Comparison of ENCODE assay signal across 8 mouse cellular contexts in genomic region chr12:104845707-104846106, GRCm38 (mm10). TPM values are rescaled to one million over a fixed set of nuclear protein-coding genes. Genes with fewer than 3 reads are reported as not detected.
DNase-seq lines count a peak whose midpoint lies in the region; ATAC-seq and TF ChIP-seq lines count a peak whose summit lies in the region.

No protein-coding gene starts in this region.

- peak overlapping the region; percentile 43 to 69 for H3K4me3 ChIP-seq in ES-E14 (ENCODE audit: insufficient read depth in 1 of 2, low read depth in 1 of 2, low read length in 2 of 2, poor library complexity in 1 of 2, severe bottlenecking in 1 of 2)
- peak overlapping the region; percentile 18 for H3K4me3 ChIP-seq in embryonic facial prominence, embryonic 12.5 days
- H3K4me3 ChIP-seq in hindbrain, embryonic 11.5 days (ENCODE audit: low read depth, low read length), result no peak overlapping the region
- H3K4me3 ChIP-seq in limb, embryonic 13.5 days, result peak overlapping the region; percentile 29
- no peak overlapping the region for H3K4me3 ChIP-seq in midbrain, embryonic 16.5 days (ENCODE audit: low read depth, low read length)

- in situ Hi-C loops in ES-E14 (cut with MboI; ENCODE audit: low sequenced_read_pairs in 2 of 2, unreplicated experiment in 2 of 2), result no loop called here

- H3K36me3 ChIP-seq in ES-E14 (ENCODE audit: control insufficient read depth, insufficient read depth, low read length, poor library complexity, severe bottlenecking), result no peaks in the 10 kb centered on the region
- H3K36me3 ChIP-seq in embryonic facial prominence, embryonic 12.5 days, result no peaks in the 10 kb centered on the region
- H3K36me3 ChIP-seq in hindbrain, embryonic 11.5 days (ENCODE audit: control insufficient read depth, insufficient read depth, low read length), result no peaks in the 10 kb centered on the region
- H3K36me3 ChIP-seq in limb, embryonic 13.5 days, result no peaks in the 10 kb centered on the region
- no peaks in the 10 kb centered on the region for H3K36me3 ChIP-seq in midbrain, embryonic 16.5 days (ENCODE audit: control insufficient read depth, insufficient read depth, low read length)

- peaks cover 5% of the 10 kb centered on the region; the same call in 1 of the 2 replicates for H3K27me3 ChIP-seq in embryonic facial prominence, embryonic 12.5 days
- H3K27me3 ChIP-seq in hindbrain, embryonic 11.5 days (ENCODE audit: control insufficient read depth, insufficient read depth, low read length), result no peaks in the 10 kb centered on the region
- peaks cover 8% of the 10 kb centered on the region; the same call in 1 of the 2 replicates for H3K27me3 ChIP-seq in limb, embryonic 13.5 days
- H3K27me3 ChIP-seq in midbrain, embryonic 16.5 days (ENCODE audit: control insufficient read depth, insufficient read depth, low read depth, low read length), result no peaks in the 10 kb centered on the region

- H3K9ac ChIP-seq in ES-E14 (ENCODE audit: insufficient read depth, low read depth, low read length, poor library complexity, severe bottlenecking), result peak overlapping the region; percentile 13
- no peak overlapping the region for H3K9ac ChIP-seq in embryonic facial prominence, embryonic 12.5 days
- H3K9ac ChIP-seq in hindbrain, embryonic 11.5 days (ENCODE audit: low read depth, low read length), result no peak overlapping the region
- H3K9ac ChIP-seq in limb, embryonic 13.5 days, result no peak overlapping the region
- H3K9ac ChIP-seq in midbrain, embryonic 16.5 days (ENCODE audit: low read depth, low read length), result no peak overlapping the region

- no peak overlapping the region for H3K27ac ChIP-seq in ES-E14 (ENCODE audit: insufficient read depth, low read depth, low read length, poor library complexity, severe bottlenecking)
- no peak overlapping the region for H3K27ac ChIP-seq in embryonic facial prominence, embryonic 12.5 days
- H3K27ac ChIP-seq in hindbrain, embryonic 11.5 days (ENCODE audit: low read depth, low read length), result no peak overlapping the region
- no peak overlapping the region for H3K27ac ChIP-seq in limb, embryonic 13.5 days
- no peak overlapping the region for H3K27ac ChIP-seq in midbrain, embryonic 16.5 days (ENCODE audit: low read length)

- no peaks in the 10 kb centered on the region for H3K9me3 ChIP-seq in ES-E14 (ENCODE audit: control insufficient read depth, insufficient read depth, low read depth, low read length)
- no peaks in the 10 kb centered on the region for H3K9me3 ChIP-seq in embryonic facial prominence, embryonic 12.5 days
- no peaks in the 10 kb centered on the region for H3K9me3 ChIP-seq in hindbrain, embryonic 11.5 days (ENCODE audit: control insufficient read depth, low read length)
- H3K9me3 ChIP-seq in limb, embryonic 13.5 days, result no peaks in the 10 kb centered on the region
- H3K9me3 ChIP-seq in midbrain, embryonic 16.5 days (replicated peaks; ENCODE audit: control insufficient read depth, low read length, poor library complexity, severe bottlenecking), result no peaks in the 10 kb centered on the region

- 3% methylated on average over 10 of the region's 11 CpGs for WGBS in embryonic facial prominence, embryonic 12.5 days
- WGBS in hindbrain, embryonic 11.5 days, result 4% methylated on average over 11 of the region's 11 CpGs
- 3% methylated on average over 11 of the region's 11 CpGs for WGBS in limb, embryonic 13.5 days
- WGBS in midbrain, embryonic 16.5 days, result 4% methylated on average over 11 of the region's 11 CpGs

- DNase-seq in ES-E14 (ENCODE audit: low read depth, low spot score), result peak; percentile 88
- DNase-seq in hindbrain, embryonic 11.5 days (ENCODE audit: low spot score), result no peak
- DNase-seq in cerebellum, adult 11 months, result no peak
- DNase-seq in urinary bladder, postnatal 10 days (ENCODE audit: low spot score), result no peak
- DNase-seq in cerebellum, adult 9-11 months, result no peak

- peaks cover 2 to 12% of the 10 kb centered on the region in 2 experiments; a peak in 2 of 4 replicates for H3K4me1 ChIP-seq in ES-E14 (ENCODE audit: control insufficient read depth in 2 of 2, insufficient read depth in 2 of 2, low read length in 2 of 2, poor library complexity in 1 of 2)
- peaks cover 19% of the 10 kb centered on the region for H3K4me1 ChIP-seq in embryonic facial prominence, embryonic 12.5 days
- H3K4me1 ChIP-seq in hindbrain, embryonic 11.5 days (replicated peaks; ENCODE audit: control insufficient read depth, insufficient read depth, low read length), result no peaks in the 10 kb centered on the region
- peaks cover 32% of the 10 kb centered on the region for H3K4me1 ChIP-seq in limb, embryonic 13.5 days
- no peaks in the 10 kb centered on the region for H3K4me1 ChIP-seq in midbrain, embryonic 16.5 days (ENCODE audit: control insufficient read depth, insufficient read depth, low read length)

- peak overlapping the region; percentile 50 for H3K4me2 ChIP-seq in embryonic facial prominence, embryonic 12.5 days (replicated peaks)
- peak overlapping the region; percentile 22; the same call in 1 of the 2 replicates for H3K4me2 ChIP-seq in hindbrain, embryonic 11.5 days (replicated peaks; ENCODE audit: low read depth, low read length)
- H3K4me2 ChIP-seq in limb, embryonic 13.5 days (replicated peaks), result peak overlapping the region; percentile 58
- peak overlapping the region; percentile 17; the same call in 1 of the 2 replicates for H3K4me2 ChIP-seq in midbrain, embryonic 16.5 days (ENCODE audit: low read length)

- ATAC-seq in embryonic facial prominence, embryonic 12.5 days (ENCODE audit: insufficient number of reproducible peaks, insufficient read depth, low FRiP score, low TSS enrichment), result no peak
- 0 out of 2 replicates have a peak, but pooled peaks have one; percentile 16 for ATAC-seq in hindbrain, embryonic 11.5 days (ENCODE audit: low FRiP score)
- no peak for ATAC-seq in limb, embryonic 13.5 days (ENCODE audit: low FRiP score, low read depth)
- ATAC-seq in midbrain, embryonic 16.5 days, result no peak

TF ChIP-seq in ES-E14, 5 proteins besides CTCF, POLR2A, EP300 and RAD21:
- TF ChIP-seq CHD2 (IDR thresholded peaks at IDR 0.05; ENCODE audit: low read depth, low read length) (no peak), HCFC1 (IDR thresholded peaks at IDR 0.05; ENCODE audit: borderline replicate concordance, insufficient read depth, low read length) (no peak), ZNF384 (IDR thresholded peaks at IDR 0.05; ENCODE audit: low read depth, low read length) (no peak), MAFK (IDR thresholded peaks at IDR 0.05; ENCODE audit: insufficient read depth, low read depth, low read length) (no peak)

RNA-seq across cellular contexts. Expression of gene Clmn, which starts 19.2 kb away (rescaled TPM):
- total RNA-seq in ES-E14 (2012; rRNA removed), result 3.1 and 4.2 TPM in 2 replicates
- 4.0 and 6.4 TPM in 2 replicates for polyA plus RNA-seq in embryonic facial prominence, embryonic 12.5 days (2016; fragmentation: Nextera tagmentation; extraction: Ambion mirVana)
- 2.8 and 4.3 TPM in 2 replicates for polyA plus RNA-seq in hindbrain, embryonic 11.5 days (2014; fragmentation: Nextera tagmentation; extraction: Ambion mirVana)
- polyA plus RNA-seq in limb, embryonic 13.5 days (2015; fragmentation: Nextera tagmentation; extraction: Ambion mirVana), result 3.1 and 3.8 TPM in 2 replicates
- 0.97 and 1.7 TPM in 2 replicates for polyA plus RNA-seq in midbrain, embryonic 16.5 days (2015; fragmentation: Nextera tagmentation; extraction: Ambion mirVana)

Comparison
In these comparisons a context has a peak if more than half of its experiments do, and no peak if none do; other contexts are left out.
1. H3K4me3 ChIP-seq: peak in ES-E14 (2 of 2), embryonic facial prominence, embryonic 12.5 days (single experiment) and limb, embryonic 13.5 days (single experiment); none in hindbrain, embryonic 11.5 days (single experiment) and midbrain, embryonic 16.5 days (single experiment).
2. Peak in every context shown above with its lines, with median percentiles within 50 percentile points of each other: H3K4me2 ChIP-seq.